Mouse (Mus musculus) cerebellum, adult 11-12 months (tissue): ENCODE data around the gene Olfr420.

Experiments used
- DNase-seq: peaks from one replicate; pipeline ENCODE4 v3.0.0; 2022

Gene Olfr420

GRCm38 (mm10) chr1:174155333-174155732 lies at the start of gene Olfr420:
Gene Olfr420 (plus strand): TSS chr1:174155633.
- no peak for DNase-seq

- DNase-seq = no peak
Measured at GRCm38 (mm10) chr1:174121062-174121461, 34.4 kb upstream of the Olfr420 start, which contains the start of gene Olfr231. Gene Olfr231 (minus strand): TSS chr1:174121162.

- DNase-seq = no peak
Measured at GRCm38 (mm10) chr1:174131217-174131616, 24.2 kb upstream of the Olfr420 start, which contains the start of gene Olfr424. Gene Olfr424 (plus strand): TSS chr1:174131517.

GRCm38 (mm10) chr1:174131999-174132398 lies 23.4 kb upstream of the Olfr420 start:
- DNase-seq = no peak

GRCm38 (mm10) chr1:174141384-174141783 lies 14.0 kb upstream of the Olfr420 start:
- DNase-seq = no peak

GRCm38 (mm10) chr1:174146696-174147095 lies 8.7 kb upstream of the Olfr420 start:
- DNase-seq = no peak

GRCm38 (mm10) chr1:174149289-174149688 lies 6.1 kb upstream of the Olfr420 start:
- DNase-seq = no peak

- DNase-seq = no peak
Measured at GRCm38 (mm10) chr1:174157622-174158021, 2.2 kb downstream of the Olfr420 start.

- no peak for DNase-seq
Measured at GRCm38 (mm10) chr1:174158512-174158911, 3.1 kb downstream of the Olfr420 start.

- DNase-seq = no peak
Measured at GRCm38 (mm10) chr1:174159095-174159494, 3.7 kb downstream of the Olfr420 start.

- no peak for DNase-seq
Measured at GRCm38 (mm10) chr1:174169024-174169423, 13.6 kb downstream of the Olfr420 start.

GRCm38 (mm10) chr1:174170706-174171501 lies 15.5 kb downstream of the Olfr420 start:
- DNase-seq = no peak

GRCm38 (mm10) chr1:174171537-174171936 lies 16.1 kb downstream of the Olfr420 start:
- no peak for DNase-seq

GRCm38 (mm10) chr1:174172605-174173004 lies 17.2 kb downstream of the Olfr420 start, which contains the start of gene Spta1:
Gene Spta1 (plus strand): TSS chr1:174172776.
- DNase-seq = no peak

- no peak for DNase-seq
Measured at GRCm38 (mm10) chr1:174204699-174205098, 49.3 kb downstream of the Olfr420 start.
